Mouse (Mus musculus): ENCODE measurements around the gene Slc7a4. TPM values are rescaled to one million over a fixed set of nuclear protein-coding genes. Genes with fewer than 3 reads are reported as not detected.

The Slc7a4 gene
- 20.6 and 23.0 TPM in 2 replicates for polyA plus RNA-seq (2012; rRNA removed)

DNA sequence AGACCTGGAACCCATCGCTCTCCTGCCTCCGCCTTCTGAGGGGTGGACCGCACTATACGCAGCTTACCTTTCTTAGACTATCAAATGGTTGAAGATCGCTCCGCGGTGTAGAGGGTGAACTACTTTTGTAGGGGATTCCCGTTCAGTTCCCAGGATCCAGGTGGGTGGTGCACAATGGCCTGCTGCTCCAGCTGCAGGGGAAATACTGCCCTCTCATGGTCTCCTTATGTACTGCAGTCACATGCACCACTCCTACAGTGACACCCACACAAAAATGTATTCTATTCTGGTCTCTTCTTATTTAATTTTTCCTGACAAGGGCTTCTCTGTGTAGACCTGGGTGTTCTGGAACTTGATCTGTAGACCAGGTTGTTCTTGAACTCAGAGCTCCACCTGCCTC is at the start of gene Slc7a4:
TSS of gene Slc7a4 (minus strand) at position 151 of the 400 bp plus-strand sequence.

GRCm38 (mm10) chr16:17619198-17620105 is 36.4 kb upstream of the Slc7a4 start, which contains the start of gene Smpd4:
Gene Smpd4, plus strand, starts transcription at chr16:17619354.

DNA sequence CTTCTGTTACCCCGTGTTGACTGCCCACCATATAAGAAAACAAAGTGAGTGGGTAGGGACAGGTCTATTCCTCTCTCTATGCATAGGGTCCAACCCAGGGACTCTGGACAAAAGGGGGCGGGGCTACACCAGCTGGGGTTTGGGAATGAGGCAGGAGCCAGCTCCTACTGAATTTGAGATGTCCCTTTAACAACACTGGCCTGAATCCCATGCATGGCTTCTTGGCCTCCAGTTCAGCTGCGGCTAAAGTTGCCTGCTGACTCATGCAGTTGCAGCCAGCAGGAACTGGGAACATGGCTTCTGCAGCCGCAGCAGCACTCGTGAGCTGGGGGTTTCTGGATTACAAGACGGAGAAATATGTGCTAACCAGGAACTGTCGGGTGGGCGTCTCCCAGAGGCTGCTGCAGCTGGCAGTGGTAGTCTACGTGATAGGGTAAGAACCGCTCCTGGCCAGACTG is 21.2 kb downstream of the Slc7a4 start, which contains the start of gene P2rx6:
TSS of gene P2rx6 (plus strand) at position 135 of the 458 bp plus-strand sequence.

GRCm38 (mm10) chr16:17561128-17561750 is 21.8 kb downstream of the Slc7a4 start, which contains the start of gene Lrrc74b:
Gene Lrrc74b, minus strand, starts transcription at chr16:17561247.

DNA sequence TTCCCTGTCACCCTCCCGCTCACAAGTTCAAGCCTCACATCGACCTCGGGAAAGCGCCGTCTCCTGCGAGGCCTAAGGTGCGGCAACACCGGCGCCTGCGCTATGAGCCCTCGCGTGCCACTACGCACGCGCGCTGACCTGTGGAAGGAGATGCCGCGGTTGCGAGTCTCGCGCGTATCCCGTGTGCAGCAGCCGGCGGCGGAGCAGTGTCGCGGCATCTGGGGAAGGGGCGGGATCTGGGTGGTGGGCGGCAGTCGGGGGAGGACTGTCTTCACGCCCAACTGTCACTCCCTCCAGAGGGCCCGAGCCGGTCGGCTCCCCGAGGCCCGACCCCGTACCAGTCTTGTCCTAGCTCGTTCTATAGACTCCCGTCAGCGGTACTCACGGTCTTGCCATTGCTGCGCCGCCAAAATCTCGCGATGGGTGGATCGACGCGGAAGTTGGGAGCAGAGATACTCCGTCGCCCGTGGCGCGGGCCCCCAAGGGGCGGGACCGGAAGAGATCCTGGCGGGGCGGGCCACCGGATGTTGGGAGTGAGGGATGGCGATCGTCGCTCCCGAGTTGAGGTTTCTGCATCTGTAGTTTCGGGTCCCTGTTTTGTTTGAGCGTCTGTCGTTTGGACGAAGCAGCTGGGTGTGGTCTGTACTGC is 52.2 kb downstream of the Slc7a4 start, which contains the start of gene Thap7:
TSS of gene Thap7 (minus strand) at position 497 of the 649 bp plus-strand sequence.

Other genes with a start within 250 kb of the Slc7a4 start
- 12.6 and 13.4 TPM in 2 replicates for gene Snap29, start 177.2 kb downstream of the Slc7a4 start, polyA plus RNA-seq (2012; rRNA removed)
- gene Pi4ka, start 176.9 kb downstream of the Slc7a4 start, polyA plus RNA-seq (2012; rRNA removed), result 131 and 133 TPM in 2 replicates
- gene Crkl, start 131.2 kb downstream of the Slc7a4 start, polyA plus RNA-seq (2012; rRNA removed), result 33.8 and 39.8 TPM in 2 replicates
- 16.5 and 20.2 TPM in 2 replicates for gene Aifm3, start 93.6 kb downstream of the Slc7a4 start, polyA plus RNA-seq (2012; rRNA removed)
- gene Lztr1, start 74.5 kb downstream of the Slc7a4 start, polyA plus RNA-seq (2012; rRNA removed), result 264 and 273 TPM in 2 replicates
- gene Thap7, start 52.1 kb downstream of the Slc7a4 start, polyA plus RNA-seq (2012; rRNA removed), result 77.6 and 81.3 TPM in 2 replicates
- gene Lrrc74b, start 22.0 kb downstream of the Slc7a4 start, polyA plus RNA-seq (2012; rRNA removed), result 0.45 and 0.53 TPM in 2 replicates
- gene P2rx6, start 21.3 kb downstream of the Slc7a4 start, polyA plus RNA-seq (2012; rRNA removed), result 1.5 and 2.1 TPM in 2 replicates
- 96.9 and 97.1 TPM in 2 replicates for gene Smpd4, start 36.1 kb upstream of the Slc7a4 start, polyA plus RNA-seq (2012; rRNA removed)
- gene Ccdc74a, start 63.3 kb upstream of the Slc7a4 start, polyA plus RNA-seq (2012; rRNA removed), result 7.2 and 8.7 TPM in 2 replicates
- gene Med15, start 149.7 kb upstream of the Slc7a4 start, polyA plus RNA-seq (2012; rRNA removed), result 66.0 and 74.6 TPM in 2 replicates
- gene Klhl22, start 176.4 kb upstream of the Slc7a4 start, polyA plus RNA-seq (2012; rRNA removed), result 87.9 and 99.2 TPM in 2 replicates
- gene Scarf2, start 214.1 kb upstream of the Slc7a4 start, polyA plus RNA-seq (2012; rRNA removed), result 13.9 and 53.3 TPM in 2 replicates
- 2.3 and 3.5 TPM in 2 replicates for gene B830017H08Rik, start 249.9 kb upstream of the Slc7a4 start, polyA plus RNA-seq (2012; rRNA removed)